Mouse (Mus musculus) G1E (cell line): Measurements from ENCODE around the gene Pdxp.

Experiments
- CTCF ChIP-seq: IDR thresholded peaks from 2 replicates; pipeline ENCODE4 v1.5.1; 2012; ENCODE audit warnings: low read depth, low read length, inconsistent platforms, mixed read lengths
- GATA2 ChIP-seq: IDR thresholded peaks from 2 replicates; pipeline ENCODE4 v1.6.1; 2012; ENCODE audit warnings: low read depth, low read length, inconsistent platforms, borderline replicate concordance

DNA sequence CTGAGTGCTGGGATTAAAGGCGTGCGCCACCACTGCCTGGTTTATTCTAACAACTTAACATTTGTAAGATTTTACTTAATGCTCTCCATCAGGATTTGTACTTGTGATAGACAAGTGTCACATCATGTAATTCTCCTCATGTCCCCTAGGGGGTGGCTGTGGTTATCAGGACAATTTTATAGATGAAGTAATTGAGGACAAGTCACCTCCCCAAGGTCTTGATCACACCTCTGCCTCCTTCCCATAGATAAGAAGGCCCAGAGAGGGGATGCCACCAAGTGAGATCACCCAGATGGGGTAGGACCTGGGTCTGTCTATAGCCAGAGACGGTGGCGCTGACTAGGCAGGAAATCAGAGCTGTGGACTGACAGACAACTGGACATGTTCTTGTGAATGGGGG, 42.6 kb downstream of the Pdxp start:
- TF ChIP-seq CTCF = peak; percentile 51
- no peak for TF ChIP-seq GATA2
